Mouse (Mus musculus): Measurements from ENCODE around the gene Adgrd1. TPM values are rescaled to one million over a fixed set of nuclear protein-coding genes. Genes with fewer than 3 reads are reported as not detected.

The Adgrd1 gene
- polyA plus RNA-seq, 2 experiments, result 1.9 to 2.2 TPM

DNA sequence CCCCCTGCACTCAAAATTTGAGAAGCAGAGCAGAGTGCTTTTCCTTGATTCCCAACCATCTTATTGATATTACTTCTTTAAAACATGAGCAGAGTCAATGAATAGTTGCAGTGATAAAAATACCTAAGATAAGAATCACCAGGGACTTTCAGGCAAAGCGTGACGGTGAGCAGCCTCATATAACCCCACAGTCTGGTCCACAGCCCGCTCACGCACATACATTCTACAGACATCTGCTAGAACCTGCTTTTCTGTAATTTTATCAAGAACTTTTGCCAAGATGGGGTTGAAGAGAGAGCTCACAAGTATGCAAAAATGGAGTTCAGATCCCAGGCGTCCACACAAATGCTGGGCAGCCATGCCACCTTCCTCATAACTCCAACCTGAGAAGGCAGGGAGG lies 40.9 kb downstream of the Adgrd1 start:
- no peak overlapping the region for H3K9ac ChIP-seq (ENCODE audit: low read depth, low read length, severe bottlenecking)
- ATAC-seq (ENCODE audit: low FRiP score, low read depth), result no peak
- no peaks in the 10 kb centered on the region for H3K36me3 ChIP-seq (ENCODE audit: control insufficient read depth, insufficient read depth, low read length)
- no peak overlapping the region for H3K4me2 ChIP-seq (replicated peaks; ENCODE audit: low read depth, low read length, severe bottlenecking)
- no peak for DNase-seq (ENCODE audit: low spot score)
- H3K27me3 ChIP-seq (ENCODE audit: control insufficient read depth, insufficient read depth, low read length), result no peaks in the 10 kb centered on the region
- WGBS, result 80% methylated on average over 5 of the region's 5 CpGs
- H3K4me1 ChIP-seq (ENCODE audit: control insufficient read depth, insufficient read depth, low read length), result no peaks in the 10 kb centered on the region
- no peaks in the 10 kb centered on the region for H3K9me3 ChIP-seq (ENCODE audit: control insufficient read depth, low read length)
- TF ChIP-seq POLR2A (IDR thresholded peaks at IDR 0.05; ENCODE audit: borderline replicate concordance, extremely low read depth, insufficient read depth, insufficient read length), result no peak
- no peak overlapping the region for H3K4me3 ChIP-seq (replicated peaks; ENCODE audit: low read length)
- H3K27ac ChIP-seq (replicated peaks; ENCODE audit: low read depth, low read length), result no peak overlapping the region

DNA sequence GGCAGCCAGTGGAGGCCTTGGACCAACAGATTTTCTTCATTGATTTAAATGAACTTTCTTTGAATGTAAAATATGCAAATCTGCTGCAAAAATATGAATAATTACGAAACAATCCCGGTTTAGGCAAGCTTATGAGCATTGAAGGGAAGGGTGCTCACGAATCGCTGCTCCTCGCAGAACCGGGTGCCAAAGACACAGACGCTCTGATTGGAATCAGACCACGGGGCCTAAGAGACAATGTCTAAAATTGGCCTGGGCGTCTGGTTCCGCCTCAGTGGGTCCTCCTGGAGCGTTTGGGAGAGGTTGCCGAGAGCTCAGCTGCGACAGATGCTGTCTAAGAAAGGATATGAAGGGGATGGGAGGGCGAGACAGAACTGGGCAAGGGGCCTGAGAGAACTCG lies 42.0 kb downstream of the Adgrd1 start:
- H3K27ac ChIP-seq (replicated peaks; ENCODE audit: low read depth, low read length), result no peak overlapping the region
- no peak overlapping the region for H3K4me2 ChIP-seq (replicated peaks; ENCODE audit: low read depth, low read length, severe bottlenecking)
- no peak overlapping the region for H3K9ac ChIP-seq (ENCODE audit: low read depth, low read length, severe bottlenecking)
- no peak overlapping the region for H3K4me3 ChIP-seq (replicated peaks; ENCODE audit: low read length)
- ATAC-seq (ENCODE audit: low FRiP score, low read depth) (no peak), DNase-seq (ENCODE audit: low spot score) (no peak)
- no peaks in the 10 kb centered on the region for H3K27me3 ChIP-seq (ENCODE audit: control insufficient read depth, insufficient read depth, low read length)
- no peak for TF ChIP-seq POLR2A (IDR thresholded peaks at IDR 0.05; ENCODE audit: borderline replicate concordance, extremely low read depth, insufficient read depth, insufficient read length)
- H3K9me3 ChIP-seq (ENCODE audit: control insufficient read depth, low read length), result no peaks in the 10 kb centered on the region
- no peaks in the 10 kb centered on the region for H3K4me1 ChIP-seq (ENCODE audit: control insufficient read depth, insufficient read depth, low read length)
- WGBS, result 82% methylated on average over 15 of the region's 15 CpGs
- no peaks in the 10 kb centered on the region for H3K36me3 ChIP-seq (ENCODE audit: control insufficient read depth, insufficient read depth, low read length)

DNA sequence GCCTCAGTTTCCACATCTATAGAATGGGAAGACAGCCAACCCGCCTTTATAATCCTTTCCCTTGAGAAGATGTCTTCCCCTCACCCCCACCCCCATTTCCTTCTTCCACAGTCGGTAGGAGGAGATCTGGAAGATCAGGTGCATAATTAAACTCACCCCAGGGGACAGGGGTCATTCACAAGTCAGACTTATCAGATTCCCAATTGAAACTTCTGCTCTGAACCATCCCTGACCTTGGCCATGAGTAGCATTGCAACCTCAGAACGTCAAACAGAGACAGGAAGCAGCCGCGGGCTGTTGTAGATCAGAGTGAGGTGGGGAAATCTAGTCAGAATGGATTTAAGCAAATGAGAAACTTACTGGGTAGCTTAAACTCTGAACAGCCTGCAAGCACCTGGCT lies 46.3 kb downstream of the Adgrd1 start:
- Histone ChIP-seq H3K9ac (ENCODE audit: low read depth, low read length, severe bottlenecking) (no peak overlapping the region), H3K4me1 (ENCODE audit: control insufficient read depth, insufficient read depth, low read length) (peaks cover 22% of the 10 kb centered on the region), H3K4me3 (replicated peaks; ENCODE audit: low read length) (no peak overlapping the region), H3K27ac (replicated peaks; ENCODE audit: low read depth, low read length) (no peak overlapping the region), H3K36me3 (ENCODE audit: control insufficient read depth, insufficient read depth, low read length) (no peaks in the 10 kb centered on the region), H3K9me3 (ENCODE audit: control insufficient read depth, low read length) (no peaks in the 10 kb centered on the region), H3K4me2 (replicated peaks; ENCODE audit: low read depth, low read length, severe bottlenecking) (no peak overlapping the region), H3K27me3 (ENCODE audit: control insufficient read depth, insufficient read depth, low read length) (no peaks in the 10 kb centered on the region)
- no peak for DNase-seq (ENCODE audit: low spot score)
- no peak for ATAC-seq (ENCODE audit: low FRiP score, low read depth)
- TF ChIP-seq POLR2A (IDR thresholded peaks at IDR 0.05; ENCODE audit: borderline replicate concordance, extremely low read depth, insufficient read depth, insufficient read length), result no peak
- 62% methylated on average over 5 of the region's 5 CpGs for WGBS

DNA sequence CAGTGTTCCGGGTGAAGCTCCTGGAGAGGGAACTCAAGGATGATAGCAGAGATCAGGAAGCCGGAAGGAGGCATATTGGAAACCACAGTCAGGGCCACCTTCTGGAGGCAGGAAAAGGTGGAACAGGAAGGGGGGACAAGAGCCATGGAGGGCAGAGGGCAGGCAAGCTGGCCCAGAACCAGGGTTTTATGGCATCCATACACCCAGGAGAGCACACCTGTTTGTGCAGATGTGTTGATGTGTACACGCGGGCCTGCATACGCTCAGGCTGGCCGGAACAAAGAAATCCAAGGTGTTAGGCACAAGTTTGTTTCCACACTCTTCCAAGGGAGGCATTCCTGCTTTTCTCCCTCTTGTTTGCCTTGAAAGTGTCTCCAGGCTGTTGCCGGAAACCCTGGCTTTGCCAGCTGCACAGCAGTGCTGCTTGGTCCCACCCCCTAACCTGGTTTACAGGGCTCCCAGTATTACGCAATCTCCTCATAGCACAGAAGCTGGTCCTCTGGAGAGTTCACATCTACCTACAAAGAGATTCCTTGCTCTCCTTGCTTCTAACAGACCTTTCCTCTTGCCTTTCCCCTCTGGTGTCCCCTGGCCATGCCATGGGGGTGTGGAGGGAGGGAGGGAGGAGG lies 48.9 kb downstream of the Adgrd1 start:
- 56% methylated on average over 8 of the region's 8 CpGs for WGBS
- Histone ChIP-seq H3K9me3 (ENCODE audit: control insufficient read depth, low read length) (no peaks in the 10 kb centered on the region), H3K4me2 (replicated peaks; ENCODE audit: low read depth, low read length, severe bottlenecking) (no peak overlapping the region), H3K4me1 (ENCODE audit: control insufficient read depth, insufficient read depth, low read length) (peaks cover 22% of the 10 kb centered on the region), H3K9ac (ENCODE audit: low read depth, low read length, severe bottlenecking) (no peak overlapping the region), H3K36me3 (ENCODE audit: control insufficient read depth, insufficient read depth, low read length) (no peaks in the 10 kb centered on the region), H3K27ac (replicated peaks; ENCODE audit: low read depth, low read length) (no peak overlapping the region), H3K27me3 (ENCODE audit: control insufficient read depth, insufficient read depth, low read length) (no peaks in the 10 kb centered on the region), H3K4me3 (replicated peaks; ENCODE audit: low read length) (no peak overlapping the region)
- TF ChIP-seq POLR2A (IDR thresholded peaks at IDR 0.05; ENCODE audit: borderline replicate concordance, extremely low read depth, insufficient read depth, insufficient read length), result no peak
- no peak for DNase-seq (ENCODE audit: low spot score)
- no peak for ATAC-seq (ENCODE audit: low FRiP score, low read depth)

DNA sequence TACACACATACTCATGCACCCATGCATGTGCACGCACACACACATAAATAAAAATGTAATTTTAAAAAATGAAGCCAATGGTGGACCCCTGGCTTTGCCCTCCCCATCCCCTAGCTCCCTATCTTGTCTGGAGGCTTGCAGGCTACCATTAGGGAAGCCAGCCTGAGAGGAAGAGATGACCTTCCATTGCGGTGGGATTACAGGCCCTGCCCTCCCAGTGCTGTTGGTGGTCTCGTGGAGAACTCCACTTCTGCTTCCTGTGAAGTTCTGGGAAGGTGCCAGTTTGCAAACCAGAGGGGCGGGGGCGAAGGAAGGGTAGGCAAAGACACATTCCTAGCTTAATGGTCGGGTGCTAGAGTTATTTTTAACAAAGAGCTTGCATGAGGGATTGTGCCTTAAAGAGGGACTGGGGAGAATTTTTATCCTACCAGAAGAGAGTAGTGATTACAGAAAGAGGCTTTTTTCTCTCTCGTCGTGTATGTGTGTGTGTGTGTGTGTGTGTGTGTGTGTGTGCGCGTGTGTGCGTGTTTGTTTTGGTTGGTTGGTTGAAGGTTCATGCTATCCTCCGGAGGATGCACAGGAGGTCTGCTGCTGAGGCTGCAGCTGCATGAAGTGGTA lies 50.5 kb downstream of the Adgrd1 start:
- Histone ChIP-seq H3K27ac (replicated peaks; ENCODE audit: low read depth, low read length) (no peak overlapping the region), H3K27me3 (ENCODE audit: control insufficient read depth, insufficient read depth, low read length) (no peaks in the 10 kb centered on the region), H3K4me1 (ENCODE audit: control insufficient read depth, insufficient read depth, low read length) (peaks cover 22% of the 10 kb centered on the region), H3K4me2 (replicated peaks; ENCODE audit: low read depth, low read length, severe bottlenecking) (no peak overlapping the region), H3K9me3 (ENCODE audit: control insufficient read depth, low read length) (no peaks in the 10 kb centered on the region), H3K4me3 (replicated peaks; ENCODE audit: low read length) (no peak overlapping the region), H3K36me3 (ENCODE audit: control insufficient read depth, insufficient read depth, low read length) (no peaks in the 10 kb centered on the region), H3K9ac (ENCODE audit: low read depth, low read length, severe bottlenecking) (no peak overlapping the region)
- TF ChIP-seq POLR2A (IDR thresholded peaks at IDR 0.05; ENCODE audit: borderline replicate concordance, extremely low read depth, insufficient read depth, insufficient read length), result no peak
- ATAC-seq (ENCODE audit: low FRiP score, low read depth) (no peak), DNase-seq (ENCODE audit: low spot score) (no peak)
- 62% methylated on average over 12 of the region's 12 CpGs for WGBS
